Mouse (Mus musculus) gastrocnemius, postnatal 25 days (tissue): Measurements from ENCODE around the gene a. TPM values are rescaled to one million over a fixed set of nuclear protein-coding genes. Genes with fewer than 3 reads are reported as not detected.
"Not testable (repeated sequence)": the region's sequence is repeated elsewhere in the genome, so short reads cannot be mapped to it uniquely, and the experiment has no call there.

ENCODE experiments used
- DNase-seq: peaks from one replicate; pipeline ENCODE4 v3.0.0; 2022
- total RNA-seq, 2 experiments: library from RNA; stranded (reverse); gene quantifications; 1 replicate in 1 of 2; 2 replicates in 1 of 2; pipeline ENCODE4 v1.2.3; 2021

Gene a
- total RNA-seq, 2 experiments from 2014 or later: not detected

GRCm38 (mm10) chr2:154848086-154848485 is 56.9 kb downstream of the a start:
- no peak for DNase-seq

DNA sequence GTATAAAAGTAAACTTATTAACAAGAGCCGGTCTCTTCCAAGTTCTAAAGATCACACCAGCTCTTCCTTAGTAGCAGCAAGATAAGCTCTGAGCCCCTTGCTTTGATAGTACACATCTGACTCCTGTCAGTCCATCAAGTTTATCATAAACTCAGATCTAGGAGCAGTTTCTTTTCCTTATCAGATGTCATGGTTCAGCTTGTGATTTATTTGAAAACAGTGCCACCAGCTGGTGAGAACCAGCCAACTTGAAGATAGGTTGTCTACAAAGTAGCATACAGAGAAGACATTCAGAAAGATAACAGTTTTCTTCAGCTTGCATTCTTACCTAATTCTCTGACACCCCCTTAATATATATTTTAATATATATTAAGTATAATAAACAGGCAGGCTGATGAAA is 64.2 kb downstream of the a start:
- DNase-seq: peak; percentile 9

GRCm38 (mm10) chr2:154863672-154864071 is 72.5 kb downstream of the a start:
- DNase-seq: no peak

GRCm38 (mm10) chr2:154865696-154866095 is 74.5 kb downstream of the a start:
- DNase-seq: no peak

DNA sequence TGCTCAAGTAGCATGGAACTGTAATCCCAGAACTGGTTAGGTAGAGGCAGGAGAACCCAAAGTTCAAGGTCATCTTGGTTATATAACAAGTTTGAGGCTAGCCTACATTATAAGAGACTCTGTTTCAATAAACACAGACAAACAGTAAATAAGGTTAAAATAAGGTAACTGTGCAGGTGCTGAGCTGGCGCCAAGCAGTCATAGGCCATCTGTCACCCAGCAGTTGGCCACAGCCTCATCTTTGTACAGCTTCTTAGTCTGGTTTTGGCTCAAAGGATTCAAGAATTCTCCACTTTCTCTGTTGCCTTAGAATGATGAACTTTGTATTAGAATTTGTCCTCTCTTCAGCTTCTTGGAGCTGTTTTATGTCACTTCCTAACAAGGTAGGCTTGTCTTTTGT is 76.9 kb downstream of the a start:
- DNase-seq: no peak

DNA sequence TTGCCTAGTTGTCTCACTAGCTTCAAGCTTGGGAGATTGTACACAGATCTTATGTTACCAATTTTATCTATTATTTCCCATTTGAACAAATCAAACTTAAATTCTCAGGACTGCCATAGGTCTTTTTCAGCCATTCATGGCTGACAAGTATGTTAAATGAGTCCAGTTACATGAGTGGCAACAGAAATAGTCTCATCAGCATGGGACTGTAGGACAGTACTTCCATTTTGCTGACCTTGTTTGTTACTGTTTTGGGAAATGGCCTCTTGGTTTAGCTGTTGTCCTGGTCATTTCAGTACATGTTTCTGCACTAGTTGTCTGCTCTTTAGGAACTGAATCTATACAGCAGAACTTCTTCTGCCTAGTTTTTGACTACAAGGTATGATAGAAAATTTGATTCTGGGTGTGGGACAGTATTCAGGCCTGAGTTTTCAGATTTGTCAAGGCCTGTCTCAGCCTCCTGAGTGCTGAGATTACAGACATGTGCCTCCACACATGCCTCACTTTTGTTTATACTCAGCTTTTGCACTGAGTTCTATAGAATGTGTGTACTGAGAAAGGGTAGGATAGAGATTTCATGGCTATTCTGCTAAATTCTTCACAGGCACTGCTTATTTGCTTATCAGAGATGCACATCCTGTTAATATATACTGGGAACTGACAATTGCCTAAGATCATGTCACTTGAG is 78.9 kb downstream of the a start:
- no peak for DNase-seq

GRCm38 (mm10) chr2:154876621-154877020 is 85.4 kb downstream of the a start:
- DNase-seq: no peak

GRCm38 (mm10) chr2:154891585-154891984 is 100.4 kb downstream of the a start:
- no peak for DNase-seq

- DNase-seq: peak; percentile 97
Observed at GRCm38 (mm10) chr2:154892201-154893044, 101.2 kb downstream of the a start, which contains the start of gene Eif2s2. Gene Eif2s2, minus strand, starts transcription at chr2:154892935.

- DNase-seq: no peak
Observed at GRCm38 (mm10) chr2:154893045-154893385, 101.8 kb downstream of the a start.

DNA sequence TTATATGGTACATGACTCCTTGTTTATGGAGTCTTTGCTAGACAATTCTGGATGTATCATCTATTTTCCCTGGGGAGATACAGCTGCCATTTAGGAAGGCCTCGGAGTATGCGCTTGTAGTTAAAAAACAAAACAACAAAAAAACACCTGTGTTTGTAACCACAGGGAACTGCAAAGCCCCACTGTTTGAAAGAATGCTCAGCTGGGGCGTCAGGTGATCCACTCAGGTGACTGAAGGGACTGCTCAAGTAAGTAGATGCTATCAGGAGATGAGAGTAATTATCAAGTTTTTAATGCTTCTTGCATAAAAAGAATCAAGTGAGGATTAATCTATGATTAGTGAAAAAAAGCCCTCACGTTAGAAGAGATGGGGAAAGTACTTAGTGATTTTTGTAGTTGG is 102.3 kb downstream of the a start:
- DNase-seq: no peak

DNA sequence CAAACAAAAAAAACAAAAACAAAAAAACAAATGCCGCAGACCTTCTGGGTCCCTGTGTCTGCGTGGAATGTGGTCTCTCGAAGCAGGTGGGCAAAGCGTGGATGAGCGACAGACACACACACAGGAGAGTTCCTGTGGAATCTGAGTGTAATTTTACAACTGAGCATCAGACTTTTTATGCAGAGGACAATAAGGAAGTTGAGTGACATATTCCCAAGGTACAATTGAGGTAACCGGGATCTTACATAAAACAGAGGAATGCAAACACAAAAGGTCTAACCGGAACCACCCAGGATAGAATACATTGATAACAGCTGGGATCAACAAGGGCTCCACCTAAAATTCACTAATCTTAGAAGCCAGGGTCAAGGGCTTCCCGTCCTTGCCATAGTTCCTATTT is 107.8 kb downstream of the a start:
- DNase-seq: not testable (repeated sequence)

GRCm38 (mm10) chr2:154899412-154899811 is 108.2 kb downstream of the a start:
- DNase-seq: not testable (repeated sequence)

DNA sequence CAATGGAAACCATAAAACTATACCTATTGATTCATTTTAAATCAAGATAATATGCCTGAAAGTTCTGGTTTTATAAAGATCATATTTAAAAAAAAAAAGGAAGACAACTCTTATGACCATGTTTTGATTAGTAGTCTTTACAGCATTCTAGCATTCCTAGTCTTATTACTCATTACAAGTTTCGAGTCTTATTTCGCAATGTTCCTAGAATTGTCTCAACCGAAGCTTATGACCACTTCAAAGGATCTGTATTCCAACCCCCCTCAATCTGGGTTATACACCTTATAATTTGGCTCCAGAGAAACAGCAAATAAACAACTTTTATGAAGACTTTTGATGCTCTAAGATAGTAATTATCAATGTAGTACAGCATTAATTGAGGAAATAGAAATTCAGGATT is 110.9 kb downstream of the a start:
- DNase-seq: no peak

GRCm38 (mm10) chr2:154905796-154906195 is 114.6 kb downstream of the a start:
- DNase-seq: no peak

DNA sequence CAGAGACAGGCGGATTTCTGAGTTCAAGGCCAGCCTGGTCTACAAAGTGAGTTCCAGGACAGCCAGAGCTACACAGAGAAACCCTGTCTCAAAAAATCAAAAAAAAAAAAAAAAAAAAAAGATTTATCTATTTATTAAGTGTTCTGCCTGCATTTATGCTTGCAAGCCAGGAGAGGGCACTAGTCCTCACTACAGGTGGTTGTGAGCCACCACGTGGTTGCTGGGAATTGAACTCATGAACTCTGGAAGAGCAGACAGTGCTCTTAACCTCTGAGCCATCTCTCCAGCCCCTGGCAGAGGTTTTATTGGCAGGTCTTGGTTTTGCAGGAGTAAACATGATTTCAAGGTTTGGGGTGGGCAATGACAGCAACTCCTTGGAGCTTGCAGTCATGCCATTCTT is 117.0 kb downstream of the a start:
- not testable (repeated sequence) for DNase-seq

GRCm38 (mm10) chr2:154909789-154910188 is 118.6 kb downstream of the a start:
- no peak for DNase-seq

- DNase-seq: no peak
Observed at GRCm38 (mm10) chr2:154915922-154916541, 124.8 kb downstream of the a start.

DNA sequence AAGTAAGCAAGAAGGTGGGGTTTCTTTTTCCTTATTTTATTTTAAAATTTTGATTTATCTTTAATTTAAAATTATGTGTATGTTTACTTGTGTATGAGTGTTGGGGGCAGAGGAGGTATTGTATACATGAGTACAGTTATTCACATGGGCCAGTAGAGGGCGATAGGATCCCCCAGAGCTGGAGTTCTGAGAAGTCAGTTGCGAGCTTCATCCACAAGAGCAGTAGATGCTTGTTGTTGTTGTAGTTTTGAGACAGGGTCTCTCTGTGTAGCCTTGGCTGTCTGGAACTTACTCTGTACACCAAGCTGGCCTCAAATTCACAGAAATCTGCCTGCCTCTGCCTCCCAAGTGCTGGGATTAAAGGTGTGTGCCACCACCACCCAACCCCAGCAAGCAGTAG is 125.3 kb downstream of the a start:
- no peak for DNase-seq

GRCm38 (mm10) chr2:154917866-154918641 is 126.9 kb downstream of the a start:
- DNase-seq: no peak

DNA sequence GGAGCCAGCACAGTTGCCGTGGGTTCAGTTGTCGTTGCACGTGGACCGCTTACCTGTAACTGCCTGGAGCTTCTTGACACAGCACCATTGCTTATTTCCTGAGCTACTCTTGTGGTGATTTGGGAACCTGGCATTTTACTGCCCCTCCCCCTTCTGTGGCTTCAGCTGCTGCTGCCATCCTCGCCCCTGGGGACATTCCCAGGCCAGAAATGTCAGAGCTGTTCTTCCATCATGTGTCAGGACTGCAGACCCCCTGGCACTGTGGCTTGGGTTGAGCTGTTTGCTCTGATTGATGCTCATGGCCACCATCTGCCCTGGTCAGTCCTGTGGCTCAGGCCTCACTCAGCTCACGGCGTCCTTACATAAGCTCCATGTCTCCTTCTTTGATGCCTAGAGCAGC is 129.7 kb downstream of the a start:
- no peak for DNase-seq

DNA sequence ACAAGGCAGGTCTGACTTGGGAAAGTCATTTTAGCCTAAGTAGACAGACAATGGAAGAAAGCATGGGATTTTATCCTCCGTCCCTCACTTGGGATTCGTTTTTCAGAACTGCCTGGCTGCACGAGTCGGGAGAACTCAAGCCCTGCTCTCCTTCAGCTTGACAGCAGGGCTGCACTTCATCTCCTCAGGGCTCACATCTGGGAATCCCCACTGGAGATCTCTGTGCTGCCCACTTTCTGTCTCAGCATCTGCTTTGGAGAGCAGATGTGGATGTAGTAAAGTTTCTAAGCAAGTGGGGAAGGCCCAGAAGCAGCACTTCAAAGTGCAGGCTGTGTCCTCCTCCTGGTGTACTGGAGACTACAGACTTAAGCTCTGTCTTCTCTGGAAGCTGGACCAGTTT is 130.9 kb downstream of the a start:
- not testable (repeated sequence) for DNase-seq
